Mouse (Mus musculus): ENCODE data around the gene Tnik. TPM values are rescaled to one million over a fixed set of nuclear protein-coding genes. Genes with fewer than 3 reads are reported as not detected.

The Tnik gene
- polyA plus RNA-seq, 1 experiment from 2014 or later = 111 TPM

GRCm38 (mm10) chr3:28359138-28359537 is 96.1 kb downstream of the Tnik start:
- H3K9me3 ChIP-seq (ENCODE audit: control insufficient read depth, low read length) = no peaks in the 10 kb centered on the region
- H3K9ac ChIP-seq (replicated peaks; ENCODE audit: low read depth, low read length) = no peak overlapping the region
- peaks cover 10% of the 10 kb centered on the region for H3K36me3 ChIP-seq (ENCODE audit: control insufficient read depth, insufficient read depth)
- H3K27me3 ChIP-seq (replicated peaks; ENCODE audit: control insufficient read depth, insufficient read depth, low read length) = no peaks in the 10 kb centered on the region
- H3K4me3 ChIP-seq (replicated peaks; ENCODE audit: low read length) = no peak overlapping the region
- H3K27ac ChIP-seq (ENCODE audit: low read length) = no peak overlapping the region
- no peaks in the 10 kb centered on the region for H3K4me1 ChIP-seq (replicated peaks; ENCODE audit: control insufficient read depth, insufficient read depth, low read length)
- WGBS = 82% methylated on average over 6 of the region's 6 CpGs
- no peak overlapping the region for H3K4me2 ChIP-seq (ENCODE audit: low read length)
- no peak for ATAC-seq

- 91% methylated on average over 6 of the region's 6 CpGs for WGBS
- H3K27me3 ChIP-seq (replicated peaks; ENCODE audit: control insufficient read depth, insufficient read depth, low read length) = no peaks in the 10 kb centered on the region
- H3K4me3 ChIP-seq (replicated peaks; ENCODE audit: low read length) = no peak overlapping the region
- ATAC-seq = no peak
- H3K36me3 ChIP-seq (ENCODE audit: control insufficient read depth, insufficient read depth) = peaks cover 10% of the 10 kb centered on the region
- no peak overlapping the region for H3K4me2 ChIP-seq (ENCODE audit: low read length)
- 0 out of 2 replicates have a peak, but pooled peaks cover 2% of the 10 kb centered on the region for H3K9me3 ChIP-seq (ENCODE audit: control insufficient read depth, low read length)
- no peak overlapping the region for H3K27ac ChIP-seq (ENCODE audit: low read length)
- no peak overlapping the region for H3K9ac ChIP-seq (replicated peaks; ENCODE audit: low read depth, low read length)
- no peaks in the 10 kb centered on the region for H3K4me1 ChIP-seq (replicated peaks; ENCODE audit: control insufficient read depth, insufficient read depth, low read length)
Measured at GRCm38 (mm10) chr3:28361056-28361455, 98.0 kb downstream of the Tnik start.

GRCm38 (mm10) chr3:28363441-28364125 is 100.6 kb downstream of the Tnik start:
- Histone ChIP-seq H3K4me1 (replicated peaks; ENCODE audit: control insufficient read depth, insufficient read depth, low read length) (no peaks in the 10 kb centered on the region), H3K36me3 (ENCODE audit: control insufficient read depth, insufficient read depth) (peaks cover 10% of the 10 kb centered on the region), H3K27me3 (replicated peaks; ENCODE audit: control insufficient read depth, insufficient read depth, low read length) (no peaks in the 10 kb centered on the region), H3K4me2 (ENCODE audit: low read length) (no peak overlapping the region), H3K9me3 (ENCODE audit: control insufficient read depth, low read length) (0 out of 2 replicates have a peak, but pooled peaks cover 2% of the 10 kb centered on the region), H3K4me3 (replicated peaks; ENCODE audit: low read length) (no peak overlapping the region), H3K9ac (replicated peaks; ENCODE audit: low read depth, low read length) (no peak overlapping the region), H3K27ac (ENCODE audit: low read length) (no peak overlapping the region)
- ATAC-seq = no peak
- 79% methylated on average over 5 of the region's 5 CpGs for WGBS

DNA sequence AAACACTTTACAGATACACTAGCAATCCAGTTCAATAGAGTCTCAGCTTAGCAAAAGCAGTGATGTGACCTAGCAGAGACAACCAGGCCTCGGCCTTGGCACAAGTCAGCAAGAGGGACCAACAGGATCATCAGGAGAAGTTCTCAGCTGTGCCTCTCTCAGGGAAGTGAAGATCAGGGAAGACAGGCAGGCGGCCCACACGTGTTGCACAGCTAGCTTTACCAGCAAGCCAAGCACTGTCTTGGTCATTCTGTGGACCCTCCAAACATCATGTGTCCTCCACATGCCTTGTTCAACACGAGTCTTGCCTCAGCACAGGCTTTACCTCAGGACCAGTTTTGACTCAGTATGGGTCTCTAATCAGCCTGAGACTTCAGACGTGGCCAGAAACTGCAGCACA is 105.7 kb downstream of the Tnik start:
- no peak for ATAC-seq
- 85% methylated on average over 5 of the region's 5 CpGs for WGBS
- no peaks in the 10 kb centered on the region for H3K27me3 ChIP-seq (replicated peaks; ENCODE audit: control insufficient read depth, insufficient read depth, low read length)

DNA sequence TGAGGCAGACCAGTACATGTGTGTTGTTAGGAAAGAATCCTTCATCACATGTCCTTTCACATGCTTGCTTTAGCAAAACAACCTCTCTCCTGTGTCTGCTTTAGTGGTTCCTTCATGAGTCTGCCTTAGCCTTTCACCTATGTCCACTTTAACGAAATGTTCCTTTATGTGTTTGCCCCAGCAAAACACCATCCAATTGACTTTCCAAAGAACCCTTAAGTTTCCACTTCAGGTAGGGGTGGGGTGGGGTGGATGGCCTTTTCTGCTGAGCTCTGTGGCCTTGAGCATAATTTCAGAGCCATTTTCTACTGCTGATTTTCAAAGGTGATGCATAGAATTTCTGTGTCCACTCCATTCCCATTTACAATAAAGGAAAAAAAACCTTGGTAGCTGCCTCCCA is 106.3 kb downstream of the Tnik start:
- no peak overlapping the region for H3K4me2 ChIP-seq (ENCODE audit: low read length)
- no peaks in the 10 kb centered on the region for H3K36me3 ChIP-seq (ENCODE audit: control insufficient read depth, insufficient read depth)
- ATAC-seq = no peak
- H3K9ac ChIP-seq (replicated peaks; ENCODE audit: low read depth, low read length) = no peak overlapping the region
- 0 out of 2 replicates have a peak, but pooled peaks cover 2% of the 10 kb centered on the region for H3K9me3 ChIP-seq (ENCODE audit: control insufficient read depth, low read length)
- H3K4me1 ChIP-seq (replicated peaks; ENCODE audit: control insufficient read depth, insufficient read depth, low read length) = no peaks in the 10 kb centered on the region; the same call in 1 of the 2 replicates
- H3K27me3 ChIP-seq (replicated peaks; ENCODE audit: control insufficient read depth, insufficient read depth, low read length) = no peaks in the 10 kb centered on the region
- H3K4me3 ChIP-seq (replicated peaks; ENCODE audit: low read length) = no peak overlapping the region
- 92% methylated on average over 1 of the region's 1 CpGs for WGBS
- no peak overlapping the region for H3K27ac ChIP-seq (ENCODE audit: low read length)

More for the DNA sequence above, 105.7 kb downstream of the Tnik start:
- H3K36me3 ChIP-seq (ENCODE audit: control insufficient read depth, insufficient read depth) = no peaks in the 10 kb centered on the region
- 0 out of 2 replicates have a peak, but pooled peaks cover 2% of the 10 kb centered on the region for H3K9me3 ChIP-seq (ENCODE audit: control insufficient read depth, low read length)
- no peak overlapping the region for H3K27ac ChIP-seq (ENCODE audit: low read length)
- no peaks in the 10 kb centered on the region; the same call in 1 of the 2 replicates for H3K4me1 ChIP-seq (replicated peaks; ENCODE audit: control insufficient read depth, insufficient read depth, low read length)
- H3K4me3 ChIP-seq (replicated peaks; ENCODE audit: low read length) = no peak overlapping the region
- no peak overlapping the region for H3K4me2 ChIP-seq (ENCODE audit: low read length)
- H3K9ac ChIP-seq (replicated peaks; ENCODE audit: low read depth, low read length) = no peak overlapping the region

DNA sequence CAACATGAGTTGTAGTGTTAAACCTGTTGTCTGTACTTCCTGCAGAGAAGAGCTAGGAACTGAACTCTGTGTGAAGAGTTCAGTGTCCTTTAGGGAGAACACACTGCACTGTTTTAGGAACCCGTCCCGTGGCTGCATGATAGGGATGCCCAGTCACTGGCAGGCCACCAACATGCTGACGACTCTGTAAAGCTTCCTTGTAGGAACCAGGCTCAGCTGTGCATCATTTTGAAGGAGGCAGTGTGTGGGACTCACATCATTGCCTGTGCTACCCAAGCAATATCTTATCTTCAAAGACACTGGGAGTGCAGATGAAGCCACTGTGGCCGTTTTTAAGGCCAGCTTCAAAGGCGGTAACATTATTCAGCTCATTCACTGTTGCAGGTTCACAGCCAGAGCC is 106.7 kb downstream of the Tnik start:
- Histone ChIP-seq H3K9me3 (ENCODE audit: control insufficient read depth, low read length) (no peaks in the 10 kb centered on the region), H3K27ac (ENCODE audit: low read length) (no peak overlapping the region), H3K27me3 (replicated peaks; ENCODE audit: control insufficient read depth, insufficient read depth, low read length) (no peaks in the 10 kb centered on the region), H3K4me1 (replicated peaks; ENCODE audit: control insufficient read depth, insufficient read depth, low read length) (no peaks in the 10 kb centered on the region; the same call in 1 of the 2 replicates), H3K4me2 (ENCODE audit: low read length) (no peak overlapping the region), H3K36me3 (ENCODE audit: control insufficient read depth, insufficient read depth) (no peaks in the 10 kb centered on the region), H3K9ac (replicated peaks; ENCODE audit: low read depth, low read length) (no peak overlapping the region), H3K4me3 (replicated peaks; ENCODE audit: low read length) (no peak overlapping the region)
- WGBS = 72% methylated on average over 5 of the region's 5 CpGs
- ATAC-seq = no peak

DNA sequence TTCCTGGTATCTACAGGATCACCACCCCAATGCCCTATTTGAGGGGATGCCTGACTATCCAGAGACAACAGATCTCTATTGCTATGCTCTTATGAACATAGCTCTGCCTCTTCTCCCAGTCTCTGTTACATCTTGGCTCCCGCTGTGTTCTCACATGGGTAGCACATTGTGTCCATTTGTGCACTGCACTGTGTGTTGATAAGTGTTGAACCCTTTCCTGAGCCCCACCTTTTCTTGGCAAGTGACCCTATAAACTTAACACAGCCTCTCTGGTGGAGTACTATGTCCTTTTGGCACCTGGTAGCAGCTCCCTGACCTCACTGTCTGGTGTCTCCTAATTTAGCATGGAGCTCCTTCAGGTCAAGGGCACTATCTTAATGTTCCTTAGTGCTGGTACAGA is 108.6 kb downstream of the Tnik start:
- ATAC-seq = no peak
- H3K9ac ChIP-seq (replicated peaks; ENCODE audit: low read depth, low read length) = no peak overlapping the region
- no peaks in the 10 kb centered on the region for H3K9me3 ChIP-seq (ENCODE audit: control insufficient read depth, low read length)
- no peaks in the 10 kb centered on the region for H3K36me3 ChIP-seq (ENCODE audit: control insufficient read depth, insufficient read depth)
- WGBS = 100% methylated on average over 1 of the region's 1 CpGs
- H3K4me1 ChIP-seq (replicated peaks; ENCODE audit: control insufficient read depth, insufficient read depth, low read length) = no peaks in the 10 kb centered on the region; the same call in 1 of the 2 replicates
- H3K27me3 ChIP-seq (replicated peaks; ENCODE audit: control insufficient read depth, insufficient read depth, low read length) = no peaks in the 10 kb centered on the region
- no peak overlapping the region for H3K27ac ChIP-seq (ENCODE audit: low read length)
- H3K4me3 ChIP-seq (replicated peaks; ENCODE audit: low read length) = no peak overlapping the region
- H3K4me2 ChIP-seq (ENCODE audit: low read length) = no peak overlapping the region

GRCm38 (mm10) chr3:28372459-28372858 is 109.4 kb downstream of the Tnik start:
- WGBS = 89% methylated on average over 2 of the region's 2 CpGs
- Histone ChIP-seq H3K4me2 (ENCODE audit: low read length) (no peak overlapping the region), H3K9me3 (ENCODE audit: control insufficient read depth, low read length) (no peaks in the 10 kb centered on the region), H3K9ac (replicated peaks; ENCODE audit: low read depth, low read length) (no peak overlapping the region), H3K36me3 (ENCODE audit: control insufficient read depth, insufficient read depth) (no peaks in the 10 kb centered on the region), H3K4me3 (replicated peaks; ENCODE audit: low read length) (no peak overlapping the region), H3K27ac (ENCODE audit: low read length) (no peak overlapping the region), H3K27me3 (replicated peaks; ENCODE audit: control insufficient read depth, insufficient read depth, low read length) (no peaks in the 10 kb centered on the region), H3K4me1 (replicated peaks; ENCODE audit: control insufficient read depth, insufficient read depth, low read length) (no peaks in the 10 kb centered on the region; the same call in 1 of the 2 replicates)
- ATAC-seq = no peak

- Histone ChIP-seq H3K9ac (replicated peaks; ENCODE audit: low read depth, low read length) (no peak overlapping the region), H3K27ac (ENCODE audit: low read length) (no peak overlapping the region), H3K27me3 (replicated peaks; ENCODE audit: control insufficient read depth, insufficient read depth, low read length) (no peaks in the 10 kb centered on the region), H3K9me3 (ENCODE audit: control insufficient read depth, low read length) (no peaks in the 10 kb centered on the region), H3K4me1 (replicated peaks; ENCODE audit: control insufficient read depth, insufficient read depth, low read length) (no peaks in the 10 kb centered on the region; the same call in 1 of the 2 replicates), H3K4me3 (replicated peaks; ENCODE audit: low read length) (no peak overlapping the region), H3K4me2 (ENCODE audit: low read length) (no peak overlapping the region), H3K36me3 (ENCODE audit: control insufficient read depth, insufficient read depth) (no peaks in the 10 kb centered on the region)
- WGBS = 86% methylated on average over 6 of the region's 6 CpGs
- ATAC-seq = no peak
Measured at GRCm38 (mm10) chr3:28374738-28375510, 111.9 kb downstream of the Tnik start.

Data from forebrain, embryonic 16.5 days (tissue).